Mouse (Mus musculus) testis, postnatal 14 days (tissue): ENCODE measurements around the gene Wrap53.

Experiments
- DNase-seq: peaks from one replicate; pipeline ENCODE4 v3.0.0; 2021; ENCODE audit warnings: low spot score

Wrap53 gene

GRCm38 (mm10) chr11:69601768-69602167 lies 21.7 kb upstream of the Wrap53 start:
- peak; percentile 60 for DNase-seq

- peak; percentile 79 for DNase-seq
These were observed 20.0 kb upstream of the Wrap53 start for GRCm38 (mm10) chr11:69600098-69600497.

- DNase-seq = no peak
These were observed 19.4 kb upstream of the Wrap53 start for GRCm38 (mm10) chr11:69599436-69599835.

GRCm38 (mm10) chr11:69594853-69595252 lies 14.8 kb upstream of the Wrap53 start:
- no peak for DNase-seq

- no peak for DNase-seq
These were observed 12.7 kb upstream of the Wrap53 start for GRCm38 (mm10) chr11:69592799-69593198.

GRCm38 (mm10) chr11:69591899-69592637 lies 12.0 kb upstream of the Wrap53 start:
- no peak for DNase-seq

- no peak for DNase-seq
These were observed 11.4 kb upstream of the Wrap53 start for GRCm38 (mm10) chr11:69591424-69591823.

- DNase-seq = no peak
These were observed 10.6 kb upstream of the Wrap53 start for GRCm38 (mm10) chr11:69590622-69591021.

- no peak for DNase-seq
These were observed 9.3 kb upstream of the Wrap53 start for GRCm38 (mm10) chr11:69589207-69589834.

GRCm38 (mm10) chr11:69585718-69586325 lies 5.8 kb upstream of the Wrap53 start:
- no peak for DNase-seq

GRCm38 (mm10) chr11:69584937-69585336 lies 4.9 kb upstream of the Wrap53 start:
- DNase-seq = no peak

GRCm38 (mm10) chr11:69584008-69584407 lies 4.0 kb upstream of the Wrap53 start:
- no peak for DNase-seq

GRCm38 (mm10) chr11:69582230-69582805 lies 2.3 kb upstream of the Wrap53 start:
- DNase-seq = no peak

- DNase-seq = no peak
These were observed 1.8 kb upstream of the Wrap53 start for GRCm38 (mm10) chr11:69581814-69582213.

GRCm38 (mm10) chr11:69581147-69581688 lies 1.2 kb upstream of the Wrap53 start:
- DNase-seq = peak; percentile 90

GRCm38 (mm10) chr11:69580572-69581146 lies 604 bp upstream of the Wrap53 start:
- no peak for DNase-seq

GRCm38 (mm10) chr11:69579128-69580017 lies 682 bp downstream of the Wrap53 start:
- DNase-seq = peak; percentile 97

- no peak for DNase-seq
These were observed 1.8 kb downstream of the Wrap53 start for GRCm38 (mm10) chr11:69578301-69578700.

GRCm38 (mm10) chr11:69576307-69576706 lies 3.7 kb downstream of the Wrap53 start:
- DNase-seq = no peak

- no peak for DNase-seq
These were observed 4.8 kb downstream of the Wrap53 start for GRCm38 (mm10) chr11:69575220-69575619.

- DNase-seq = no peak
These were observed 14.9 kb downstream of the Wrap53 start for GRCm38 (mm10) chr11:69565131-69565530.
